Mouse (Mus musculus): ENCODE data around the gene Lrp2.

DNA sequence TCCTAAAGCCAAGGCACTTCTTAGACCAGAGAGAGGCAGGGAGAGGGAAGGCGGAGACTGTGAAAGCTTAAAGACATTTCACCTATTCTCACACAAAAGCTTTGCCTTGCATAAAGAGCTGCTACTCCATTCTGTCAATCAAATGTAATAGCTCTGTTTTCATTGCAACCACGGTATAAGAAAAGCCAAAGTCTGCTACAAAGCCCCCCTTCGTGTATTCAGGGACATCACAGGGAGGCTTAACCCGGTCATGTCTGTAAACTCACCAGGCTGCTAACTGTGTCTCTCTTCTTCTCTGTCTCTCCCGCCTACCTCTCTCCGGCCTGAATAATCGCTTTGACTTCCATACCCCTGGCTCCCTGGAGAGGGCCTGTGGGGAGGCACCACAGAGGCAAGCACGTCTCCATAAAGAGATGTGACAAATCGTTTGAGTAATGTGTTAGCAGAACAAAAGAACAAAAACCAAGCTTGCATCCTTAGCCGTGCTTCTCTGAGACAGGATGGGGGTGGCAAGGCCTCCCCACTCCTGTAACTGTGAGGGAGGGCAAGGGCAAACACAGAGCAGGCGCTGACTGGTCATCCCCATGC is 167.5 kb downstream of the Lrp2 start:
- no peak for TF ChIP-seq CTCF (IDR thresholded peaks at IDR 0.05; ENCODE audit: extremely low read depth, insufficient read depth, insufficient read length, insufficient replicate concordance)
- no peak for TF ChIP-seq POLR2A (IDR thresholded peaks at IDR 0.05; ENCODE audit: low read depth, low read length)
